Mouse (Mus musculus) kidney, postnatal 14 days (tissue): ENCODE measurements around the gene Cdk5rap1.
A peak's percentile ranks its signal among the peaks of the same experiment; 100 is the strongest.

ENCODE experiments used
- DNase-seq: peaks from one replicate; pipeline ENCODE4 v3.0.0; 2022; ENCODE audit warnings: mixed read lengths

The Cdk5rap1 gene

DNA sequence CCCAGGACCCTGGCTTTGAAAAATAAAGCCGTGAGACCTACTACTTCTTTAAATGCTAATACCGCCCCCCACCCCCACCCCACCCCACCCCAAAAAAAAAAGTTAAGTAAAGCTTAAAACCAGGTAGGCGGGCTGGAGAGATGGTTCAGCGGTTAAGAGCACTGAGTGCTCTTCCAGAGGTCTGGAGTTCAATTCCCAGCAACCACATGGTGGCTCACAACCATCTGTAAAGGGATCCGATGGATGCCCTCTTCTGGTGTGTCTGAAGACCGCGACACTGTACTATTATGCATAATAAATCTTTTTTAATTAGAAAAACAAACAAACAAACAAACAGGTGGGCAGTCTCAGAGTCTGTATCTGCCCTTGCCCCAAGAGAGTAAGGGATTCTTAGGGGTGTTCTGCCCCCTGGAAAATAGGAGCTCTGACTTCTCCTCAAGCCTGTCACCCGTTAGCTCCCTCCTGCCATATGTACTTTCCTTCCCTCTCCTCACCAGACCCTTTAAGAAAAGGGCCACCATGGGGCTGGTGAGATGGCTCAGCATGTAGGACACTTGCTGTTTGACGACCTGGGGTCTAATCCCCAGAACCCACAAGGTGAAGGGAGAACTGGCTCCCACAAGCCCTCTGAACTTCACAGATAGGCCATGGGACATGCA lies at the start of gene Cdk5rap1:
Cdk5rap1 (minus strand) TSS at position 169 of the 659 bp plus-strand sequence.
- DNase-seq = no peak

DNA sequence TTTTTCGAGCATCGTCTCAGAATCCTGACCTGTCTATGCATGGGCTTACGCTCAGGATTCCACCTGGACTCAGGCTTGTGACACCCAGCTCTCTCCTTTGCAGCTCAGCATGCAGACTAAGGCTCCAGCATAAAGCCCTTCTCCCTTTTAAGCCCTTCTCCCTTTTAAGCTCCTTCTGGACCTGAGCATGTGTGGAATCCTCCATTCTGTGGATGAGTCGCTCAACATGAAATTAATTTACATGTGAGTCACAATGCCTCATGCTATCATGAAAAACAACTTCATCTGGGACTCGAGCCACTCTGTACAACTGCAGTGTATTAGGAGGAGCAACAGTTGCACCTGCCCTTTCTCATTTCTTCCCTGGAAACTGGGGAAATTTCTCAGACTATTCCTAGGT lies 49.4 kb upstream of the Cdk5rap1 start:
- no peak for DNase-seq

DNA sequence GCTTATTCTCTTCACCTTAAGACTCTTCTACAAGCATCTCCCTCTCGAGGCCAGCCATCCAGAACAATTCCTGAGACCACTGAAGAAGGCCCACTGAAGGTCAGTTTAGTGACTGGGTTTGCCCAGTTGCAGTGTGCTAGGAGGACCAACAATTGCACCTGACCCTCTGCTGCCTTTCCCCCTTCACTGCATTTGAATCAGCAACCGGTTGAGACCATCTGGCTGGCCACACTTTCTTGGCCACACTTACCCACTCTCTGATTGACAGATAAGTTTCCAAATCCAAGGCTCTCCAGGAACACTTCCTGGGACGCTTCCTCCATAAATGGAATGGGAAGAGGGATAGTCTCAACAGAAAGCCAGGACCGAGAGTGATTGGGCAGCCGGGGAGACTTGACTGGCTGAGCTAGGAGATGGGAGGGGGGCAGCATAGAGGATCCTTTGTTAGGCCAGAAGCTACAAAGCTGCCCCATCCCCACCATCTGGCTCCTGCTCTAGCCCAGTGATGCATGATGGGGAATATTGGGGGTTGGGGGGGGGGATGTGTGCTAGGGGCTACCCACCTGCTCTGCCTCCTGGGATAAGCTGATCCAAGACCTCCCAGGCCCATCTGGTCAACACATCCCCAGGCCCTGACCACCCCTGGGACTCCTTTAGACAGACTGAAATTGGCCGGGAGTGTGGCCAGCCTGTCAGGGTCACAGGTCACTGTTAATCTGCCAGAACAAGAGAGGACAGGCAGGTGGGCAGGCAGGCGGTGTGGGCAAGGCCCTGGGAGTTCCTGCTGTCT lies 48.3 kb upstream of the Cdk5rap1 start:
- no peak for DNase-seq

DNA sequence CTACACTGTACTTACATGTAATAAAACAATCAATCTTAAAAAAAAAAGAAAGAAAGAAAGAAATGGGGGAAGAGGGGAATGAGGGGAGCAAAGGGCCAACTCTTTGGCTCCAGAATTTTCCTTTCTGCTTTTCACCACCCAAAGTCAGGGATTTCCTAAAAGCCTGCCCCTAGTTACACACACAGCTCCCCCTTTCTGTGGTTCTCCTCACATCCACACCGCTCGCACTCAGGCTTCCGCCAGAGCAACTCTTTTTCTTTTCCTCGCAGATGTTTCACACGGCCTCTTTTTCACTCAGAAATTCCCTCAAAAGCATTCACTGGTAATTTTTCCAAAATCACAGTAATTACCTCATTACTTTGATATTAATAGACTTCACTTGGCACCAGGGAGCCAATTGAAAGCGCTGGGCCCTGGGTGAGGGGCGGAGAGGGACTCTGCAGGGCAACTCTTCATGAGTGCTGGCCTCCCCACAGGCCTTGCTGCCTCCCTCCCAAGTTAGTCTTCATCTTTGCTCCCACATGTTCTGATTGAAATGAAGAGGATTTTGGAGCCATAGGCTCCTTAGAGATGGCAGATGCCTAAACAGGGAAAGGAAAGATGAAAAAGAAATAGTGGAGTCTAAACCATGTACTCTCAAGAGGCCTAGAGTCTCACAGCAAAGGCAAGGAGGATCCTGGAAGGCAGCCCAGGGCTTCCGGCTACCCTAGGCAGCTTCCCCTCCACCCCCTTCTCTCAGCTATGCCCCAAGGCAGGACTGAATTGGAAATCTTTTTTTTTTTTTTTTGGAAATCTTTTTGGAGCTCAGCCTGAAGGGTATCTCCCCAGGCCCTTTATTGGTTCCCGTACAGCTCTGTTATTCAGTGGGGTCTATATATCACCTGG lies 47.1 kb upstream of the Cdk5rap1 start:
- DNase-seq = no peak

DNA sequence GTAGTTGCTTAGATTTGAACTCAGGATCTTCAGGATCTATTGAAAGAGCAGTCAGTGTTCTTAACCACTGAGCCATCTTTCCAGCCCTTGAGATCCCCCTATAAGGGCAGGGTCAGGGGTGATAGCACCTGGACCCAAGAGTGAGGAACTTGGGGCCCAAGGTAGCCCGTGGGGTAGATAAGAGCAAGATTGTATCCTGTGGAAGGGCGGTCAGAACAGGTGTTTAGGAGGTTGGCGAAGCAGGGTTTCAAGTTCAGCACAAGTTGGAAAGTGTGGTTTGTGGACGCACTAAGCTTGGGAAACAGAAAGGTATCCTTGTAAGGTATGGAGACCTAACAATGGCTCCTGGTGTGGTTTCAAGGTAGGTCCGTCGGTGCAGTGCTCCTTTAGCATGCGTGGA lies 45.2 kb upstream of the Cdk5rap1 start:
- DNase-seq = no peak

DNA sequence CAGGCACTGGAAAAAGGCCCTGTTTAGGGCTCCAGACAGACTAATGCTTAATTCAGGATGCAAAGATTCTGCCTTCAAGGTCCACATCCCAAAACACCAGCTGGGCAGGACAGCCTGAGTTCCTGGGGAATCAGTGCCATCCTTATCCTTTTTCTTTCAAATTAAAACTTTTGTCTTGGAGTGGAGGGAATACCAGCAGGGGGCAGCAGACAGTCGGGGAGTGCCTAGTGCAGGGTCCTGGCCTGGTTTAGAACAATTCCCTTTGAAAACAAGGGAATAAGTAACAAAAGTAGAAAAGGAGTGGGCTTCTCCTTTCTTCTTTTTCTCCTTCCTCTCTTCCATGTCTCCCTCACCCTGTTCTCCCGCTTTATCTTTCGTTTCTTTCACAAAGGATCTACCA lies 44.3 kb upstream of the Cdk5rap1 start:
- DNase-seq = peak; percentile 73

DNA sequence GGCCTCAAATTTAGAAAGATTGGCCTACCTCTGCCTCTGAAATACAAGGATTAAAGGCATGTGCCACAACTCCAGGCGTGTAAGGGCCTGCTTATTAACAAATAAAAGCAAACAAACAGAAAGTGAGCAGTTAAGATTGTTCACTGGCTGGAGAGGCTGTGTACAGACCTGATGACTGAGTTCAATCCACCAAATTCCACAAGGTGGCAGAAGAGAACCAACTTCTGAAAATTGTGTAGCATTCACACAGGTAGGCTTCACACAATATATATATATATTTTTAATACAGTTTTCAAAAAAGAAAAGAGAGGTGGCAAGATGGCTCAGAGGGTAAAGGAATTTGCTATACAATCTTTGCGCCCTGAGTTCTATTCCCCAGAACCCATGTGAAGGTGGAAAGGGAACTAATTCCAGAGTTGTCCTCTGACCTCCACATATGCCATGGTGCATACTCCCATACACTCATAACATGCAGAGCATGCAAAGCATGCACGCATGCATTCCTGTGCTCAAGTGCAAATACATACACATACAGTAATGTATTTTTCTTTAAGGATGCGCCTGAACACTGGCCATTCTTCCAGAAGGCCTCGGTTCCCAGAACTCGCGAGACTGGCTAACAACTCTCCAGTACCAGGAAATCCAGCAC lies 39.3 kb upstream of the Cdk5rap1 start:
- DNase-seq = peak; percentile 68

DNA sequence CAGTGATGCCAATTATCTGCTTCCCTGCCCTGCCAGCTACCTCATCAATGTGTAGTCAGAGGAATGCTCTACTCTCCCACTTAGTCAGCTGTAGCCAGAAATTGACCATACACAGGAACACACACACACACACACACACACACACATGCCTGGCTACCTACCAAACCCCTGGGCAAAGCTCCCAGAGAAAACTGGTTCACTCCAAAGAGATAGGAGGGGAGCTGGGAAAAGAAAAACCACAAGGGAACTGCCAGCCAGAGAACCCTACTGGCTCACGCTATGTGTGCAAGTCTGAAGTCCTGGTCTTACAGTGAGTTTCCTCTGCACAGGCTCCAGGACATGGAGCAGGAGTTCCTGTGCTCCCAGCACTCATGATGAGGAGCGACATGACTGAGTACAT lies 37.5 kb upstream of the Cdk5rap1 start:
- DNase-seq = no peak

DNA sequence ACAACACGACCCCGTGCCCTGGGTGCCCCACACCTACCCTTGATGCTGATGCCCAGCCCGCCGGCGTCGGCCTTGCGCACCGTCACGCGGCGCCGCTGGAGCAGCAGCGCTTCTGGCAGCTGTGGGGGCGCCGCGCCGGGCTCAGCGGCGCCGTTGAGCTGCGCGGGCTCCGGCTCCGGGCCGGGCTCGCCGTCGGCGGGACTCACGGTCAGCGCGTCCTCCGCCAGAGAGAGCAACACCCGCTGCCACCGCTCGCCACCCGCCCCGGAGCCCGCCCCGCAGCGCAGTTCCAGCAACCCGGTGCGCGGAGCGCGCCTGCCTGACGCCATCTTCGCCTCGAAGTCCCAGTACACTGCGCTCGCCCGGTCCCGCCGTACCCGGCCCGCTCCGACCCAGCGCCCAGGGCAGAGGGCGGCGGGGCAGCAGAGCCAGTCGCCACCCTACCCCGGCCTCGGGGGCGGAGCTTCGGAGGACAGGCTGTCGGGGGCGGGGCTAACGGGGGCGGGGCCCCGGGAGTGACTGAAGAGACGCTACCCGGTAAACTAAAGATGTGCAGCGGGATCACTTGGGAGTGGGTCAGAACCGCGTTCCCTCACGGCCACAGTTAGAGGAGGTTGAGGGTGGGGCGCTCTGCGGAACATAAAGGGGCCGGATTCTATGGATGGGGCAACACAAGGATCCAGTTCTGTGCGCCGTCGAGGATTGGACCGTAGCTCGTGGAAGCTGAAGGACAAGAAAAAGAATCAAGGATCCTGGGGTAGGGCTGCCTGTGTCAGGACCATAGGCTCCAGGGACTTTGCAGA lies 35.0 kb upstream of the Cdk5rap1 start, which contains the start of gene Snta1:
Snta1 (minus strand) TSS at position 457 of the 803 bp plus-strand sequence.
- DNase-seq = peak; percentile 94

DNA sequence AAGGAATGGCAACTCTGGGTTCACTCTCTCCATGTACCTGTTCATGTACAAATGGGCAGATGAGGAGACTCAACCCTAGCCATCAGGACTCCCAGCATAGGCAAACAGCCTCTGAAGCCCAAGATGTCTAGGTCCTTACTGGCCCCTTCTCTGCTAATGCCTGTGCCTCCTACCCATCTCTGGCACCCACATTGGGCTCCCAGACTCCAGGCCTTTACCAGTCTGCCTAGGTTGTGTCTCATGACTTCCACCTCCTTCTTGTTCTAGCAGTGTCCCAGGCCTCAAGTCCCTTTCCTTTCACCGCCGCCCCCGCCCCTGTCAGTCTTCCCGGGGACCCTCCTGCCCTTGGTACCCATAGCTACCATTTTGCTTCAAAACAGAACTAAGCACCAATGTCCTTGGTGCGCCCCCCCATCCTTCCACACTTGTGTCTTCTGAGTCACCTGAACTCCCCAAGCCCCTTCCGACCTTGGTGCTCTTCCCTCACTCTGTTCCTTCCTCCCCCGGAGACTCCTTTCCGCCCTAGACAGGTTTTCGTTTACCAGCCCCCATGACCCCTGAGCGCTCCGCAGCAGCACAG lies 34.3 kb upstream of the Cdk5rap1 start:
- DNase-seq = no peak

DNA sequence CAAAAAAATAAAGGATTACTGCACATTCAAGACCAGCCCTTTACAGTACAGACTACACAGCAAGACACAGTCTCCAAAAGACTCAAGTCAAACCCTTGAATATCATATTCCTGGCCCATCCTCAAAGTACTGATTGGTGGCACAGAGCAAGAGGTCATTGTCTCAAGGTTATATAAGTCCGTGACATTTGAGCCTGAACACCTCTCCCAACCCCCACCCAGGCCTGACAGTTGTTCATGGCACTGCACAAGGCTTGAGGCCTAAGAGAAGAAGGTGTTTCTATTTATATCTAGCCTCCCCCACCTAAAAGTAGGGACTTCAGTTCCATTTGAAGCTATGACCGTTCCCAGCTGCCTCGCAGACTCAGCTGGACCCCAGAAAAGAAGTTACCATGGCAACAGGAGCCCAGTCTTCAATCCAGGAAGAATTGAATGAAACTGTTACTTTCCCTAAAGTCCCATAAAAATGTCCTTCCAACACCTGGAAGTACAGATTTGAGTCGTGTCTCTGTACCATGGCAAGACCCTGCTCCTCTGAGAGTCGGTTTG lies 32.7 kb upstream of the Cdk5rap1 start:
- DNase-seq = no peak

DNA sequence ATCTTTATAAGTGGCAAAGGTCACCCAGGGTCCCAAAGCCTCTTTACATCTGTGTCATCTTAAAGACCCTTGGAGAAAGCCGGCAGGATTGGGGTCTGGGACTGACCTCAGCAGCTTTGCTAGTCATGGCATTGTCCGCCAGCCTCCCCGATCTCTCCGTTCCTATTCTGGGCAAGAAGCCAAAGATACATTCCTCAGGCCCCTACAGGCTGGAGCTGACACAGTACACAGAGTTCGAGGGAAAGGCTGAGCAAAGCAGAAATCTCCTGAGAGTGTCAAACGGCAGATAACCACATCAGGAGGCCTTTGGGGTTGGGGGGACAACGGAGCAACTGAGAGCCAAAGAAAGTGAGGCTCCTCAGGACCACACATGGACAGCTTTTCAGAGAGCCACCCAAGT lies 30.0 kb upstream of the Cdk5rap1 start:
- DNase-seq = peak; percentile 87

DNA sequence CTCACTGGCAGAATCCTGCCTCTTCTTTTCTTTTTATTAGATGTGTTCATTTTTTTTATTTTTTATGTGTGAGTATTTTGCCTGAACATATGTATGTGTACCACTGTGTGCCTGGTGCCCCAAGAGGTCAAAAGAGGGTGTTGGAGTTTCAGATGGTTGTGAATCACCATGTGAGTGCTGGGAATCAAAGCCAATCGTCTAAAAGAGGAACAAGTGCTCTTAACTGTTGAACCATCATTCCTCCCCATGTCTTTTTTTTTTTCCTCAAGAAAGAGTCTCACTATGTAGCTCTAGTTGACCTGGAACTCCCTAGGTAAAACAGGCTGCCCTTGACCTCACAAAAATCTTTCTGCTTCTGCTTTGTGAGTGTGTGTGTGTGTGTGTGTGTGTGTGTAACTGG lies 29.2 kb upstream of the Cdk5rap1 start:
- no peak for DNase-seq

DNA sequence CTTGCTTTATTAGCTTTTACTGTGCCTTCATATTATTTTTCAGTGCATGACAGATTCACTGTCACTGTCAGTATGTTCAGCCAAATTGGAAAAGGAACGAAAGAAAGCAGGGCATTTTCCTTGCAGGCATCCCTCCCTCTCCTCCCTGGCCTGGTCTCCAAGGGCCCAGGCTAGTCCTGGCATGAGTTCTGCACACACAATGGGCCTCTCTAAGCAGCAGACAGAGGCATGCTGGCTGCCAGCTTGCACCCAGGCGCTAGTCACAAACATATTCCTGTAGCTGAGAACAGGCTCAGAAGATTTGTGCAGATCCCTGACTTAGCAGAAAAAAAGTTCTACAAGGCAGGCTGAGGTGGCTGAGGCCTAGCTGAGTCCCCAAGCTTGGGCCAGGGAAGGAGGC lies 26.5 kb upstream of the Cdk5rap1 start:
- no peak for DNase-seq

DNA sequence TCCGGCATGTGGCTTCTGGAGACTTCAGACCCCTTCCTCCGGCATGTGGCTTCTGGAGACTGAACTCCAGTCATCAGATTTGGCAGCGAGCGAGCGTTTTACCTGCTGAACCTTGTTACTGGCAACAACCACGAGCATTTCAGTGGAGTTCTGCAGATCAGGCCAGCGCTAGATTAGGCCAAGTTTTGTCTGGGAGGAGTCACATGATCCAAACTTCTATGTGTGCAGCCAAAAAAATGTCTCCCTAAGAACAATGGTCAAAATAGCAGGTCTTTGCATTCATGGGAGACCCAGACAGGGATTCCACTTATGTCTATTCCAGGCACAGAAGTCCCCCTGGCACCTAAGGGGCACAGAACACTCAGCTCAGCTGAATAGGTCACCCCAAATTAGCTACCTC lies 25.5 kb upstream of the Cdk5rap1 start:
- peak; percentile 53 for DNase-seq

DNA sequence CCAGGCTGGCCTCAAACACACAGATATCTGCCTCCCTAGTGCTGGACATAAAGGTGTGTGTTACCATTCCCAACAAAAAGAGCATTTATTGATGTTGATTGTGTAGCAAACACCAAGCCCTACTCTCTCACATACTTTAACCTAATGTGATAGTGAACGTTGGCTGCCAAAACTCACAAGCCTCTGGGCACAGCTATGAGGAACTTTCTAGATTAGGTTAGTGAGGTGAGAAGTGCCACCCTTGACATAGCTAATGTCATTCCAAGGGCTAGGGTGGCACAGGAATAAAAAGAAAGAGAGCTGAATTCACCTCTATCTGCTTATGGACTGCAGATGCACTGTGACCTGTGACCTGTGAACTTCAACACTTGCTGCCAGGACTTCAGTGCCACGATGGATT lies 23.7 kb upstream of the Cdk5rap1 start:
- DNase-seq = no peak

DNA sequence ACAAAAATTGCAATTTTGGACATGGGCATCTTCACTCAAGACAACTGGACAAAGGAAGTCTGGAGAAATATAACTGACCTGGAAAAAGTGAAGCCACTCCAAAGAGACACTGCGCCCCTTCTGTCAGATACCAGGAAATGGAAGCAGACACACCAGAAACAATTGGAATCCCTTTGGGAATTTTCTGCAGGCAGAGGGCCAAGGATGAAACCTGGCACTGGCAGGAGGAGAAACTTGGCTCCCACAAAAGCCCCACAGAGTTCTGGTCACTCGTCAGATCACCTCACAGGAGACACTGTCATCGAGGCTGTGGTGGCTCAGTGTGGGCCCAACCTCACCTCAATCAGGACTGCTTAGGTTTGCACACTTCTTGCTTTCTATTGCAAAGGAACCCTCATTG lies 21.8 kb upstream of the Cdk5rap1 start:
- DNase-seq = no peak

DNA sequence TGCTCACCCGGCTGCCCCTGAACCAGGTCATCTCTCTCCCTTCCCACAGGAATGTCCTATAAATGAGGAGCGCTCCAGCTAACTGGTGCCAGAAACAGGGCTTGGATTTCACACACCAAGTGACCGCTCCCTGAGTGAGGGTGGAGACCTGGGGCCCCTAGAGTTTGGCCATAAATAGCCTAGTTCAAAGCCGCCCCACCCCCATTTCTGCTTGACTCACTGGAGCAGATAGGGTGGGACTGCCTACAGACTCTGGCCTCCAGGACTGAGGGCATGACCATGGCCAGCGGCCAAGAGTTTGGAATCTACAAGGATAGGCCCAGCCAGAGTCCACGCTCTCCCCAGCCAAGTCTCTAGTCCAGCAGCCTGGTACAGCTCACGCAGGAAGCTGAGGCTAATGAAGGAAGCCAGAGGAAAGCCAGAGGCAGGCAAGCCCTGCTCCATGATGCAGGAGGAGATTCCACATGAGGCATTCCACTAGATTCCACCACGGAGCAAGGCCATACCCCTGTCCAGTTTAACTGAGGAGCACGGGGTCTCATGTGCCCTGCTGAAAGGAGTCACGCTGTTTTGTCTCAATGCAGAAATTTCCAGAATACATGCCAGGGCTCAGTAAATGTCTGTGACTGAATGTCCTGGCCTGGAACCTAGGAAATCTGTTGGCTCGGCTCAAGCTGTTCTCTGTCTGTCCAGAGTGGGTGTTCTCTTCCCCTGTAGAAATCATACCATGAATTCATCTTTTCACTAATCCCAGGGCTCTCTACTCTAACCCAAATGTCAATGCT lies 17.6 kb upstream of the Cdk5rap1 start:
- peak; percentile 96 for DNase-seq

DNA sequence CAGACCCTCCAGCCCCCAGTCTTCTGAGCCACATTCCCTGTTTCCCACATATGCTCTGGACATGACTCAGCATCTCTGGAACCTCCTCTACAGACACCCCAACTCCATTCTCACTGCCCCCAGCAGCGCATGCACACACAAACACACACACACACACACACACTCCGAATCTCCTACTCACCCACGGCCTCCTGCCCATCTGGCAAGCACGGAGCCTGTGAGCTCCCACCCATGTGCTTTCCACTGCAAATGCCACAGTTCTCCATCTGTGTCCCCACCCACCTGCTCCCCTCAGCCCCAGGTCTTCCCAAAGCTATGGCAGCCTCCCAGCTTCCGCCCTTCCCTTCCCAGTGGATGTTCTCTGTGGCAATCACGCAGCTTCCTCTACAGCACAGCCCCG lies 6.3 kb upstream of the Cdk5rap1 start:
- DNase-seq = no peak

DNA sequence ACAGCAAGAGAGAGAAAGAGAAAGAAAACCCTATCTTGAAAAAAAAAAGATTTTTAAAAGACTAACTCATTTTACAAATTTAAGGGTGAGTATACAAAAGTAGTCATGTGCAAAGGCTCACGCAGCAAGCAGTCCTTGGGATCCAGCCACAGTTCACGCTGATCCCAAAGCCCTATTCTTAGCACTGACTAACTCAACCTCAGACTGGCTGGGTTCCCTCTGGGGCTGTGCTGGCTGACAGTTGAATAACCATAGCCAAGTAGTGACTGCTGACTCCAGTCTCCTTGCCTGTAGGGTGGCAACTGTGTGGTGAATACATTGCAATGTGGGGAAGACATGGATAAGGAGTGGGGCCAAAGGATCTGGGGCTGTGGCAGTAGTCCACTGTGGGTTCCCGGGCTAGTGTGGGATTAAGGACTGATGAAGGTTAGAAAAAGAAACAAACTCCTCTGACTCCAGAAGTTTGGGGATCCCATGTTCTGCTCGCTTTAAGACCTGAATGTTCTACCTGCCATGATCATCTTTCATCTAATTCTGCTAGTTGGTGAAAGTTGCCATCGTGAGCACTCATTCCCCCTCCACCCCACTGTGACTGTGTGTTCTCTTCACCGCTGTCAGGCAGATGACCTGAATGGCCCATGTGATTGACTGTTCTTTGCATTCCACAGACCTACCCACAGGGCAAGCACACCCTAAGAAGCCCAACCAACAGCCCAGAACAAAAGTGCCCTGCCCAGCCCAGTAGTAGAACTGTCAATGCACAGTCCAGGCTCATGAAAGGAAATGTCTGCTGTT lies 2.2 kb upstream of the Cdk5rap1 start:
- no peak for DNase-seq
